Mouse (Mus musculus) kidney, postnatal 25 days (tissue): ENCODE measurements at regions not wholly inside any gene's neighbourhood (a gene's known extent, or its start where the extent isn't known, plus 50 kb on each side); places are given as distances from the start of the nearest gene placed in this dataset.

Experiments used
- DNase-seq, 2 experiments: peaks; one replicate each; pipeline ENCODE4 v3.0.0; 2021; ENCODE audit warnings: mixed read lengths in 2 of 2

- DNase-seq, result no peak
These were observed 1588.7 kb upstream of the Got2 start for GRCm38 (mm10) chr8:97477098-97477457.

DNA sequence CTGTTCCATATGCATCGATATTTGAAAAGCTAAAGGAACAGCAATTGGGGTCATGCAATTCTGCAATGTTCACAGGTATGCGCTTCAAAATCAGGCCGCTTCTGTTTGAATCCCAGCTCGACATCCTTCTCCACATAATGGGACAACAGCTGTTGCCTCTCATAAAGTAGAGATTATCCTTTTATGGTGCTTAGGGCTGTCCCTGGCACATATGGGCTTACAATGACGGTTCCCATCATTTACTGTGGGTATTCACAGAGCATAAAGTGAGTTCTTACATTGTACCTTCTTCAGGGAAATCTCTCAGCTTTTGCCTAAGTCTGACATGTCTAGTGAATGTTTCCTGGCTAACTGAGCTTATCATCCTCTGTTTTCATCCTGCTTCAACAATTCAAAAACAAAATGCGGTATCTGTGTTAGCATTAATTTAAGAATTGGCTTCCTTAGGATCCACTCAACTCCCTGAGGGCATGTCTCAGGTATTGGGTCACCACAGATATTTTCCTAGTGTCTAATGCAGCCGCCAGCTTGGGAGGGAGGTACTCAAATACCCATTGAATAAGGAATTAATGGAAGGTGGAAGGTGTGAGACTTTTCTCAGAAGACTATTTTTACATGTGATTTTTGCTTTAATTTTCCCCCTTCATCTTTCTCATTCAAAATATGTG is 1588.2 kb upstream of the Got2 start:
- DNase-seq, result no peak

GRCm38 (mm10) chr8:97473326-97473725 is 1585.0 kb upstream of the Got2 start:
- no peak for DNase-seq

DNA sequence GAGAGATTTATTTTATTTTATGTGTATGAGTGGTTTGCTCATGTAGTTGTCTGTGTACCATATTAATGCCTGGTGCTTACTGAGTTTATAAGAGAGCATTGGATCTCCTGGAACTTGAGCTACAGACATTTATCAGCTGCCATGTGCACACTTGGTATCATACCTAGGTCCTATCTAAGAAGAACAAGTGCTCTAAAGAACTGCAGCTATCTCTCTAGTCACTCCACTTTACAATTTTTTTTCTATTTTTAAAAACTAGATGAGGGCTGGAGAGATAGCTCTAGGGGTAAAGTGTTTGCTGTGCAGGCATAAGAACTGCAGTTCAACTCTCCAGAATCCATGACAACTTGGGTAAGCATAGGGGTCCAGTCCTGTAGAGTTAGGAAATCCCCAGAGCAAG is 1573.1 kb upstream of the Got2 start:
- no peak for DNase-seq

GRCm38 (mm10) chr8:97447696-97448095 is 1559.3 kb upstream of the Got2 start:
- no peak for DNase-seq

- no peak for DNase-seq
These were observed 1553.1 kb upstream of the Got2 start for GRCm38 (mm10) chr8:97441483-97441882.

- no peak for DNase-seq
These were observed 1545.2 kb upstream of the Got2 start for GRCm38 (mm10) chr8:97433584-97433983.

GRCm38 (mm10) chr8:97431467-97431866 is 1543.1 kb upstream of the Got2 start:
- no peak for DNase-seq

- DNase-seq, result no peak
These were observed 1534.0 kb upstream of the Got2 start for GRCm38 (mm10) chr8:97422331-97422730.

GRCm38 (mm10) chr8:97414742-97415141 is 1526.4 kb upstream of the Got2 start:
- no peak for DNase-seq

GRCm38 (mm10) chr8:97403308-97403707 is 1515.0 kb upstream of the Got2 start:
- DNase-seq, result no peak

GRCm38 (mm10) chr8:97397327-97397719 is 1509.0 kb upstream of the Got2 start:
- no peak for DNase-seq

DNA sequence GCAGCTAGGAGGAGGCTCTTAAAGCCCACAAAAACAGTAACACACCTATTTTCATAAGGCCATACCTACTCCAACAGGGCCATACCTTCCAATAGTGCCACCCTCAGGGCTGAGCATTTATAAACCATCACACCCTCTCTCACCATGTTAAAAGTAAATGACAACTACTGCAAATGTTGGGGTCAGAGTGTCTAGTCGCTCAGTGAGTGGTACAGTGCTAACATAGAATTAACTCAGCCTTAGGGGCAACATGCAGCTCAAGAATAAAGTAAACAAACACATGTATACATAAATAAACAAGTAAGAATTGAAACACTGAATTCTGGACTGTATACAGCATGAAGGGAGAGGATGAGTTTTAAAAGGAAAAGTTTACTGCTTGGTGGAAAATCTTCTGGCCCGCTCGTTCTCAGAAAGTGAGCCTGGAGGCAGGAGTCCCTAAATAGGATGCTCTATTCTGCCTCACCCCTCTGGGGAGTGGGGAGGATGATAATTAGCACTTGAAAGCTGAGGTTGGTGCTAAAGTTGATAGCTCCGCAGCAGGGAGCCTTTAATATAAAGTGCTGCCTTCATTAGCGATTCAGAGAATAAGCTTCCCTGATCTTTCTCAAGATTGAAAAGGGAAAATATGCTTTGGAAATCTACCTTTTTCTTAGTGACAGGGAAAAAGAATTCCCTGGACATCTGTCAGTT is 1508.4 kb upstream of the Got2 start:
- DNase-seq, result no peak

DNA sequence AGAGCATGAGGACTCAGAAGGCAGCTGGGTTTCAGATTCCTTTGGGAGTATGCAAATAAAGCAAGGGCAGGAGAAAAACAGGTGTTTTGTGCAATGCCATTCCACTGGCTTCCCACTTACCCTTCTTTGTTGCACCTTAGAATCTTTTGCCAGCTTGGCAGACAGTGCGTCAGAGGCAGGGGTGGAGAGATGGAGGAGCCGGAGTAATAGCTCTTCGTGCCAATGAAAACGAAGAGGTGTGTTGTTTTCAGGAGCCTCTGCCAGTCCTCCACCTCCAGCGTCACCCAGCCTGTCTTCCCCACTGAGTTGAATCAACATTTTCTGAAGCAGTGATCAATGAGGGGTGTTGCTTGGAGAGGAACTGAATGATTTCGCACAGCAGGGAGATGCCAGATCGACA is 1501.3 kb upstream of the Got2 start:
- DNase-seq, result no peak

GRCm38 (mm10) chr8:97389149-97389548 is 1500.8 kb upstream of the Got2 start:
- no peak for DNase-seq

DNA sequence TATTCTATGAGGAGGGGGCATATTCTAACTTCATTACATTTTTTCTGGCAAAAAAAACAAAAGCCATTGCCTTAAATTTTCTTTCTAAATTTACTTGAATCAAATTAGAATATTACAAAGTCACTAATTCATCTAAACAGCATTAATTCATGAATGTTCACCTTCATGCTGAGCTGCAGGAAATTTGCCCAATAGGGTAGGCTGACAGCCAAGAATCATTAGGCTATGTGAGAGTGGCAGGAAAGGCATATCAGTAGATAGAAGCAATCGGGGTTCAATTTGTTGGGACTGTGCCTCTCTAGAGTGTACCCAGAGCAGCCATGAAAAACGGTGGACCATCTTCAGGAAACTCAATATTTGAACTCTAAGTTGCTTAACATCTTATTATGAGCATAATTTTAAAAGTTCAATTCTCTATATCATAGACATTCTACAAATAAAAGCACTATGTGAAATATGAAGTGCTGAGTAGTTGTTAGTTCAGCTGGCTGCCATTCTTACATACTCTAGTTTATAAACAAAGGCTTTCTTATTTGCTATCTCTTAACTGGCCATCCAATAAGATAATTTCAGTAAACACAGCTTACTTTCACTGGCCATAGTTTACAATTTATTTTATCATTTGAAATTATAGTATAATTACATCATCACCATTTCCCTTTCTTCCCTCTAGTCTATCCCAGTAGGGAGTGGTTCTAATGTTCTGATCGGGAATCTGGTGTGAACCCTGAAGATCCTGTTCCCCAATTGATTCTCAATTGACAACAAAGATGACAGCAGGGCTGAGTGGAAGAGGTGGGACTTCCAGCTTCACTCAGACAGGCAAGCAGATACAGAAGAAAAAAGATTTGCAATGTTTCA is 1486.8 kb upstream of the Got2 start:
- DNase-seq, result no peak

- no peak for DNase-seq
These were observed 1458.3 kb upstream of the Got2 start for GRCm38 (mm10) chr8:97346630-97347029.

- no peak for DNase-seq
These were observed 1427.2 kb upstream of the Got2 start for GRCm38 (mm10) chr8:97315497-97315896.

DNA sequence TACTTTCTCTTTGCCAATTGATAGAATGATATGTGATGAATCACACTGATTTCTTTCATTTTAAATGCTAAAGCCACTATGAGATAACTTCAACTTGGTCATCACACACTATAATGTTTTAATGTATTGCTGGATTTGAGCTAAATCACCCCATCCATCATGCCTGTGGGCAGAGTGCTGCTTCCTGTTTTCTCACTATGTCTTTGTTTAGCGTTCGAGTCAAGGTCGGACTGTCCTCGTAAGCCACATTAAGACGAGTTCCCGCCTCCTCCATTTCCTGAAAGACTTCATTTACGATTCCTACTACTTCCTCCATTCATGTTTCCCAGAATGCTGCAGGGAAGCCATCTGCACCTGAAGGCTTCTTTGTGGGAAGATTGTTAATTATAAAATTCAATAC is 1420.0 kb upstream of the Got2 start:
- DNase-seq, result no peak

DNA sequence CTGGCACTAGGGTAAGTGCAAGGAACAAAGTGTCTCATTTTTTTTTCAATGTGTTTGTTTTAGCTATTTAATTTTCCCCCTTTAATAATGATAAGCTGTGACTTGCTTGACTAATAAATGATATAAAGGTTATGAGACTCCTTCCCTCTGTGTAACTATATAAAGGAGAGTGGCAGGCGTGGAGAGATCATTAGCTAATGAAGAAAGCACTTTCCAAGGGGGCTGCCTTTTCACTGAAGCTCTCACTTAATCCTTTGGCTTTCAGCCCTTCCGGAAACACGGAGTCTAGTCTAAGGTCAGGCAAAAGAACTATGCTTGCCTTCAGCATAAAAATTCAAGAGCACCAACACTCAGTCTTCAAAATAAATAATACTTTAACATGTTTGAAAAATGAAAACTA is 1382.2 kb upstream of the Got2 start:
- no peak for DNase-seq

- DNase-seq, result no peak
These were observed 1372.6 kb upstream of the Got2 start for GRCm38 (mm10) chr8:97260964-97261363.

DNA sequence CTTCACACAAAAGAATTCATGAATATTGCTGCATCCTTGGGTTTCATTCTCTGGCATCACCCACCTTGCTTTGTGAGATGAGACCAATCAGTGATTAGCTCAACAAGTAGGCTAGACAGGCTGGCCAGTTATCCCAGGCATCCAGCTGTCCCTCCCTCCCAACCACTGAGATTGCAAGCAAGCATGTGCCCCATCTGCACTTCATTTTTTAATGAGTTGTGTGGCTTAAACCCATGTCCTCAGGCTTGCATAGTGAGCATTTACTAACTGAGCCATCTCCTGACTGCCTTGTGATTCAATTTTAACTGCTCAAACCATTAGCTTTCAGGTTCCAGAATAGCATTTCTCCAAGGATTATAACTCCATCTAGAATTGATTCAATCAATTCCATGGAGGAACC is 1365.8 kb upstream of the Got2 start:
- DNase-seq, result no peak

DNA sequence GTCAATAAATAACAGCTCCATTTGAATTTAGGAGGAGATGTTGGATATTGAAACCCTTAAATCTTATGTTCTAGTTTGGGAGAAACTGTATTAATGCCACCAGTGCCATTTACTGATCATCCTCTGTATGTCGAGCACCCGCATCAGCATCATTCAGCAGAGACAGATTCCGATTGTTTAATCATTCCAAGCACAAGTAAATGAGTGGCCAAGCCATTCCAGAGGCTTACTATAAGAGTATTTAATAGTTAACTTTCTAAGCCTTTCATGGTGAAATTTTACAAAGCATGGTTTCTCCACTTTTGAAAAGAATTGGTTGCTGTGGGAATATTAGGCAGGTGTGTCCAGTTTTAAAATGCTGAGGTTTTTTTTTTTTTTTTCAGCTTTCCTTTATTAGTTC is 1363.9 kb upstream of the Got2 start:
- DNase-seq, result peak; percentile 29 to 31

- DNase-seq, result peak; percentile 36 to 60
These were observed 1363.1 kb upstream of the Got2 start for GRCm38 (mm10) chr8:97251458-97251865.
